Comparison of ENCODE assay signal across 17 mouse cellular contexts in genomic region chr15:40388806-40389205, GRCm38 (mm10).
"Had no signal": no experiment of that assay in that cellular context is flagged by ENCODE, and none has a peak within 500 bp of the region (broad histone marks: within the 10 kb centered on the region; RNA-seq: fewer than 3 reads in every experiment).

No protein-coding gene starts in this region.

- ATAC-seq: lung, postnatal 0 days; midbrain, embryonic 13.5 days; midbrain, embryonic 15.5 days had no signal

- H3K9me3 ChIP-seq: lung, embryonic 15.5 days; megakaryocyte, embryonic 14.5 days; midbrain, embryonic 13.5 days; midbrain, embryonic 15.5 days; neural tube, embryonic 12.5 days; stomach, embryonic 15.5 days had no signal

- H3K36me3 ChIP-seq: lung, embryonic 15.5 days; midbrain, embryonic 13.5 days; midbrain, embryonic 15.5 days; neural tube, embryonic 12.5 days; stomach, embryonic 15.5 days had no signal

- H3K4me2 ChIP-seq: lung, embryonic 15.5 days; midbrain, embryonic 11.5 days; midbrain, embryonic 13.5 days; midbrain, embryonic 15.5 days; neural tube, embryonic 12.5 days; stomach, embryonic 15.5 days had no signal

- H3K27me3 ChIP-seq: lung, embryonic 15.5 days; megakaryocyte, embryonic 14.5 days; midbrain, embryonic 13.5 days; midbrain, embryonic 15.5 days; neural tube, embryonic 12.5 days; stomach, embryonic 15.5 days had no signal

- H3K4me1 ChIP-seq: lung, embryonic 15.5 days; megakaryocyte, embryonic 14.5 days; midbrain, embryonic 13.5 days; midbrain, embryonic 15.5 days; neural tube, embryonic 12.5 days; stomach, embryonic 15.5 days had no signal

- H3K27ac ChIP-seq: lung, embryonic 15.5 days; macrophage; midbrain, embryonic 13.5 days; midbrain, embryonic 15.5 days; neural tube, embryonic 12.5 days; stomach, embryonic 15.5 days; stomach, postnatal 0 days had no signal

- DNase-seq: lung, adult 2 months; lung, postnatal 14 days; lung, postnatal 36 days; right cerebral cortex, postnatal 14 days; thymus, adult 18-20 months; thymus, postnatal 14 days; thymus, postnatal 36 days had no signal

- H3K9ac ChIP-seq: lung, embryonic 15.5 days; midbrain, embryonic 13.5 days; midbrain, embryonic 15.5 days; neural tube, embryonic 12.5 days; stomach, embryonic 15.5 days had no signal

- H3K4me3 ChIP-seq: lung, embryonic 15.5 days; megakaryocyte, embryonic 14.5 days; midbrain, embryonic 13.5 days; midbrain, embryonic 15.5 days; neural tube, embryonic 12.5 days; stomach, embryonic 15.5 days had no signal
